Mouse (Mus musculus): ENCODE measurements around the gene Nt5dc2.

DNA sequence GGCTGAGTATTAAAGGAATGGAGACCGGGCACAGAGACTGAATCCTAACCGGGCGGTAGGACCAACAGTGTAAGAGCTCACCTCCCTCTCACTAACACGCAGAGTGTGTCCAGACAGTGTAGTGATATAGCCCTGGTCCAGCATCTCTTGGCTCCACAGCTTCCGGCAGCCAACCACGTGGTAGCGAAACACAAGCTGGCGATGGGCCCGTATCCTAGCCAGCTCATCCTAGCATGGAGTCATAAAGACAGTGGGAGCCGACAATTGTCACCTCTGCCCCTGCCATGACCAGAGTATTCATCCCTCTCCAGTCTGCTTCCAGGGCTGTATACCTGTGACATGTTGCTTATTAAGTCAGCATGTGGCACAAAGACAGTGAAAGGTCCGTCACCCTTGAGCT is 14.8 kb downstream of the Nt5dc2 start:
- TF ChIP-seq POLR2A (IDR thresholded peaks at IDR 0.05; ENCODE audit: low read depth, low read length) (no peak), CTCF (IDR thresholded peaks at IDR 0.05; ENCODE audit: extremely low read depth, insufficient read length, insufficient replicate concordance, low read depth, low read length) (no peak)
